Mouse (Mus musculus) thymus, adult 18-20 months (tissue): Measurements from ENCODE around the gene Tas2r104.

Experiments
- DNase-seq, 2 experiments: peaks; one replicate each; pipeline ENCODE4 v3.0.0; 2022; ENCODE audit warnings: mixed read lengths in 2 of 2

The Tas2r104 gene

DNA sequence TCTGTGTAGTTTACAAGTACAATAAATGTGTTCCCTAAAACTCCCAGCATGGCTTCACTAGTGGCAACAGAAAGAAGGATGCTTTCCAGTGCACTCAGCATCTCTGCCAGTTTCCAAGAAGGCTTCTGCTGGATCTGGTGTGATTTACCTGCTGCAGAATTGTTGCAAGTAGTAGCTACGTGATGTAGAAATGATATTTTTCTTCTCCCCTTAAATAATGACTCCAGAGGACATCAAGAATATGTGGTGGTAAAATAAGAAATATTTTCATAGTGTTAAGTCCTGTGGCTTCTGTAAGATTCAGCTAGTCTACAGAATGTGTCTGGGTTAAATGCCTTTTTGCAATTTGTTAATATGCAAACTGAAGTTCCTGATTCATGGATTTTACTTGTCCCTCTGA is at the start of gene Tas2r104:
Gene Tas2r104, minus strand, starts transcription at position 101 of the 400 bp plus-strand sequence.
- no peak for DNase-seq

DNA sequence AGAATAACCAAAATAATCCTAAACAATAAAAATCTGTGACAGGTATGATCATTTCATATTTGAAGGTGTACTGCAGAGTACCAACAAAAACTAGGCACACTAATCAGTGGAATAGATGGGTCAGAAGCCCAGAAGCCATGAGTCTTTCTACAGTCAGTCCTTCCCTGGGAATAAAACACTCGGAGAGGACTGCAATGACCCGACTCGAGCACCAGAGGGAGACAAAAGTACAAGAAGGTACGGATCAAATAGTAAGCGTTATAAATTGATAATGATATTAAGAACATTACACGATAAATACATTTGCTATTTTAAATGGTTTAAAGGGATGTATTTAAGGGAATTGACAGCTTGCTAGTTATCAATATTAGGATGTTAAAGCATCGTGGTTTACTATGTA is 27.3 kb upstream of the Tas2r104 start:
- DNase-seq, result no peak

DNA sequence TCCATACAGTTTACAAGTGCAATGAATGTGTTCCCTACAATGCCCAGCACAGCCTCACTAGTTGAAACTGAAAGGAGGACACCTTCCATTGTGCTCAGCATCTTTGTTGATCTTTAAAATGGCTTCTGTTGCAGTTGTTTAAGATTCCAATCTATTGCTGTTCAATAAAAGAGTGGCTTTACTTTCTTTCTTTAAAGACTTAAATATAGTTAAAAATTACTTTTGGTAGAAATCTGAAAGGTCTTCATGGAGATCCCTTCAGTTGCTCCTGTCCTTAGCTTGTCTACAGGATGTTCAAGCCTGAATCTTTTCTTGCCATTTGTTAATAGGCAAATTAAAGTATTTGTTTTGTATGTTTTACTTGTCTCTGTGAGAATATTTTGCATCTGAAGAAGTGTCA is 4.4 kb upstream of the Tas2r104 start, which contains the start of gene Tas2r114:
Gene Tas2r114, minus strand, starts transcription at position 101 of the 400 bp plus-strand sequence.
- no peak for DNase-seq

DNA sequence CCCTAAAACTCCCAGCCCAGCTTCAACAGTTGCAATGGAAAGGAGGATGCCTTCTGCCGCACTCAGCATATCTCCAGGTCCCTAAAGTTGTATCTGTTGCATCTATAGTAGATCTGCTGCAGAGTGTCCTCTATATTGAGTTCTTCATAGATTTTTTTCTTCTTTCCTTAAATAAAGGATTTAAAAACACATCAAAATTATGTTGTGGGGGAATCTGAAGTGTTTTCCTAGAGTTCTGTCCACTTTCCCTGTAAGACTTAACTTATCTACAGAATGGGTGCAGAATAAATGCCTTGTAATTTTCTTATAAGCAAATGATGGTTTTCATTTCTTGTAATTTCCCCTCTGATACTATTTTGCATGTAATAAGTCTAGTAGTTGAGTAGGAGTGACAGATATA is 1.9 kb upstream of the Tas2r104 start, which contains the start of gene Tas2r105:
Gene Tas2r105, minus strand, starts transcription at position 101 of the 400 bp plus-strand sequence.
- DNase-seq, result no peak

DNA sequence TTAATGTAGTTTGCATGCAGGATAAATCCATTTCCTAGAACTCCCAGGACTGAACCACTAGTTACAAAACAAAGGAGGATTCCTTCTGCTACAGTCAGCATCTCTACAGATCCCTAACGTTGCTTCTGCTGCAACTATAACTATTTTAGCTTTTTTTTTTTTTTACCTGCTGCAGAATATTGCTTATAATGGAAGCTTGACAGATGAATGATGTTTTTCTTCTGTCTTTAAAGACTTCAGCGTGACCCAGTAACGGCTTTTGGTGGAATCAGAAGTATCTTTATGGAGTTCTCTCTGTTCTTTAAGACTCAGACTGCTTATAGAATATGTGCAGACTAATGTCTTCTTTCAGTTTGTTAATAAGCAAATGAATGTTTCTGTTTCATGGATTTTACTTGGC is 6.8 kb downstream of the Tas2r104 start, which contains the start of gene Tas2r106:
Gene Tas2r106, minus strand, starts transcription at position 101 of the 400 bp plus-strand sequence.
- DNase-seq, result no peak

DNA sequence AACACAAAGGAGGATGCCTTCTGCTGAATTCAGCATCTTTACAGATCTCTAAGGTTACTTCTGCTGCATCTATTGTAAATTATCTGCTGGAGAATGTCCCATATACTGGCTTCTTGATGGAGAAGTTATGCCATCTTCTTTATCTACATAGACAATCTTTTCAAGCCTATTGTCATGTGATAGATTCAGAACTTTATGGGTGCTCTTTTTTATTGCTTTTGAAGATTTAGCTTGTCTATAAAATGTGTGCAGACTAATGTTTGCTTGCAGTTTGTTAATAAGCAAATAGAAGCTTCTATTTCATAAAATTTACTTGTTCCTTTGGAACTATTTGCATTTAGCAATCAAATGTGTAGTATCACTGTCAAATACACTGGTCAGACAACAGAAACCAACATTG is 25.5 kb downstream of the Tas2r104 start, which contains the start of gene Tas2r107:
Gene Tas2r107, minus strand, starts transcription at position 101 of the 400 bp plus-strand sequence.
- DNase-seq, result no peak
